22 mouse cellular contexts compared by ENCODE assay signal in the genomic region with DNA sequence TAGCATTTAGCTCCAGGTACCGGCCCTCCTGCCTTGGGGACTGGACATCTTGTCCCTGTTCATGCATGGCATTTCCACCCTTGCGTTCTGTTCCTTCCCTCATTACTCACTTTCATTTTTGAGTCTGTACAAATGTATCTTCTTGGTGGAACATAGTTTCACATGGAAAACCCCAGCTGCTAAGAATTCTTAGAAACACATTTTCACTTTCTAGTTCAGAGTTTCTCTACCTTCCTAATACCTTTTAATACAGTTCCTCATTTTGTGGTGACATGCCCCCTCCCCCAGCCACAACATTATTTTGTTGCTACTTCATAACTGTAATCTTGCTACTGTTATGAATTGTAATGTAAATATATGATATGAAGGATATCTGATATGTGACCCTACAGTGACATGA.
"Had no signal": no experiment of that assay in that cellular context is flagged by ENCODE, and none has a peak within 500 bp of the region (broad histone marks: within the 10 kb centered on the region; RNA-seq: fewer than 3 reads in every experiment).

No protein-coding gene starts in this region.

- H3K27ac ChIP-seq: kidney, embryonic 15.5 days; limb, embryonic 13.5 days; liver, embryonic 12.5 days; liver, embryonic 15.5 days; lung, embryonic 15.5 days; stomach, postnatal 0 days had no signal

- DNase-seq: kidney, adult 2 months; kidney, postnatal 10 days; kidney, postnatal 36 days; layer of hippocampus, postnatal 36 days; left cerebral cortex, postnatal 4 days; liver; lung, adult 18-20 months; lung, postnatal 10 days; lung, postnatal 36 days; midbrain, embryonic 14.5 days; right cerebral cortex, adult 18-20 months; right cerebral cortex, postnatal 14 days; right cerebral cortex, postnatal 4 days; thymus, adult 2 months; thymus, postnatal 14 days had no signal

- H3K4me2 ChIP-seq: kidney, embryonic 15.5 days; limb, embryonic 13.5 days; liver, embryonic 12.5 days; liver, embryonic 15.5 days; lung, embryonic 15.5 days; midbrain, embryonic 11.5 days had no signal

- H3K36me3 ChIP-seq: kidney, embryonic 15.5 days; limb, embryonic 13.5 days; liver, embryonic 12.5 days; liver, embryonic 15.5 days; lung, embryonic 15.5 days had no signal

- H3K4me1 ChIP-seq: kidney, embryonic 15.5 days; liver, embryonic 12.5 days; liver, embryonic 15.5 days; lung, embryonic 15.5 days had no signal

- H3K9ac ChIP-seq: kidney, embryonic 15.5 days; limb, embryonic 13.5 days; liver, embryonic 12.5 days; liver, embryonic 15.5 days; lung, embryonic 15.5 days had no signal

- ATAC-seq: liver, embryonic 12.5 days had no signal

- H3K9me3 ChIP-seq: kidney, embryonic 15.5 days; limb, embryonic 13.5 days; liver, embryonic 12.5 days; liver, embryonic 15.5 days; lung, embryonic 15.5 days had no signal

- H3K4me3 ChIP-seq: kidney, embryonic 15.5 days; limb, embryonic 13.5 days; liver, embryonic 12.5 days; liver, embryonic 15.5 days; lung, embryonic 15.5 days had no signal

- H3K27me3 ChIP-seq: kidney, embryonic 15.5 days; limb, embryonic 13.5 days; liver, embryonic 12.5 days; liver, embryonic 15.5 days; lung, embryonic 15.5 days had no signal
